Mouse (Mus musculus) limb, embryonic 10.5 days (tissue): Measurements from ENCODE around the gene Slc38a6. TPM values are rescaled to one million over a fixed set of nuclear protein-coding genes. Genes with fewer than 3 reads are reported as not detected.
A peak's percentile ranks its signal among the peaks of the same experiment; 100 is the strongest.

Experiments
- DNase-seq: peaks from one replicate; pipeline ENCODE4 v3.0.0-alpha.2; 2017; ENCODE audit warnings: low spot score
- H3K27ac ChIP-seq: fragments of 300-500 bp; sonication (generic); 2 replicates; pipeline ENCODE4 v1.5.1; 2016; ENCODE audit warnings: mild to moderate bottlenecking
- H3K27me3 ChIP-seq: fragments of 300-500 bp; sonication (generic); 2 replicates; pipeline ENCODE4 v1.6.1; 2016; ENCODE audit warnings: low read depth, mild to moderate bottlenecking; ENCODE audit not compliant: poor library complexity, severe bottlenecking
- H3K36me3 ChIP-seq: fragments of 300-500 bp; sonication (generic); 2 replicates; pipeline ENCODE4 v1.6.1; 2016; ENCODE audit warnings: mild to moderate bottlenecking, moderate library complexity
- H3K4me1 ChIP-seq: fragments of 300-500 bp; sonication (generic); 2 replicates; pipeline ENCODE4 v1.6.1; 2016
- H3K4me3 ChIP-seq: fragments of 300-500 bp; sonication (generic); 2 replicates; pipeline ENCODE4 v1.5.1; 2016; ENCODE audit warnings: mild to moderate bottlenecking, moderate library complexity
- H3K9me3 ChIP-seq: fragments of 300-500 bp; sonication (generic); replicated peaks from 2 replicates; pipeline ENCODE4 v1.6.1; 2016; ENCODE audit warnings: mild to moderate bottlenecking
- WGBS: fragments of 180-500 bp; shearing (Covaris S2); methylation state at CpG from one replicate; pipeline ENCODE4 v1.1.7; 2016; 5-methylcytosine and 5-hydroxymethylcytosine counted together
- polyA plus RNA-seq: library from polyadenylated mRNA; unstranded; fragments of >200 nt; fragmentation: Nextera tagmentation; extraction: Ambion mirVana; gene quantifications from 2 replicates; pipeline ENCODE4 v1.2.1, GENCODE M21; 2016

Gene Slc38a6
- polyA plus RNA-seq, 1 experiment from 2014 or later = 10.8 TPM

DNA sequence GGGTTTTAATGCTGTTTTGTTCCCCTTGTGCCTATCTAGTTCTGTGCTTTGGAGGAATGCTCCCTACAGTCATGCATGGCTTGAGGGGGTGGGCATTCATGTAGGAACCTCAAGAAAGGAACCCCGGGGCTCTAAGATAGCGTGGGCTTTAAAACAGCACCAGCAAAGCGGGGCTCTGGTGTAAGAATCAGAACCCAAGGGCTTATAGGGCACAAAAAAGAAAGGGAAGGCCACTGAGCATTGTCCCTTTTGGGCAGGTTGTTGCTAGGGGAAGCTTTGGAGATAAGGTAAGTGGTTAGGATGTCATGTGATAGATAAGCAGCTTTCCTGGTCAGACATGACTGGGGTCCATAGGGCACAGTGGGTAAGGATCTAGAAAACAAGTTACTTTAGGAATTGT lies 2.0 kb downstream of the Slc38a6 start:
- no peaks in the 10 kb centered on the region for H3K9me3 ChIP-seq
- H3K27me3 ChIP-seq = no peaks in the 10 kb centered on the region
- peaks cover 32% of the 10 kb centered on the region for H3K36me3 ChIP-seq
- WGBS = 97% methylated on average over 3 of the region's 3 CpGs
- no peak overlapping the region for H3K4me3 ChIP-seq
- peaks cover 21% of the 10 kb centered on the region for H3K4me1 ChIP-seq
- H3K27ac ChIP-seq = no peak overlapping the region
- DNase-seq = no peak

DNA sequence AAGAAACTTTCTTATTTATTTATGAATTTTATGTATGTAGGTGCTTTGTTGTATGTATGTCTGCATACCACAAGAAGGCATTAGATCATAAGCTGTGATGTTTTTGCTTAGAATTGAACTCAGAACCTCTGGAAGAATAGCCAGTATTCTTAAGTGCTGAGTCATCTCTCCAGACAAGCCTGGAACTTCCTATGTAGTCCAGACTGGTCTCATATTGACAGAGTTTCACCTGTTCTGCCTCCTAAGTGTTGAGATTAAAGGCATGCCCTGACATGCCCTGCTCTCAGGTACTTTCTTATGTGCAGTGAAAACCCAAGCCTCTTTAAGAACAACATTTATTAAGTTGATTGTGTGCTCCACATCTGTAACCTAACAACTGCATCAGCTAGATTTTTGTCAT lies 8.3 kb downstream of the Slc38a6 start:
- no peak for DNase-seq
- Histone ChIP-seq H3K9me3 (no peaks in the 10 kb centered on the region), H3K27me3 (no peaks in the 10 kb centered on the region), H3K4me1 (no peaks in the 10 kb centered on the region), H3K4me3 (no peak overlapping the region), H3K36me3 (peaks cover 36% of the 10 kb centered on the region), H3K27ac (no peak overlapping the region)

DNA sequence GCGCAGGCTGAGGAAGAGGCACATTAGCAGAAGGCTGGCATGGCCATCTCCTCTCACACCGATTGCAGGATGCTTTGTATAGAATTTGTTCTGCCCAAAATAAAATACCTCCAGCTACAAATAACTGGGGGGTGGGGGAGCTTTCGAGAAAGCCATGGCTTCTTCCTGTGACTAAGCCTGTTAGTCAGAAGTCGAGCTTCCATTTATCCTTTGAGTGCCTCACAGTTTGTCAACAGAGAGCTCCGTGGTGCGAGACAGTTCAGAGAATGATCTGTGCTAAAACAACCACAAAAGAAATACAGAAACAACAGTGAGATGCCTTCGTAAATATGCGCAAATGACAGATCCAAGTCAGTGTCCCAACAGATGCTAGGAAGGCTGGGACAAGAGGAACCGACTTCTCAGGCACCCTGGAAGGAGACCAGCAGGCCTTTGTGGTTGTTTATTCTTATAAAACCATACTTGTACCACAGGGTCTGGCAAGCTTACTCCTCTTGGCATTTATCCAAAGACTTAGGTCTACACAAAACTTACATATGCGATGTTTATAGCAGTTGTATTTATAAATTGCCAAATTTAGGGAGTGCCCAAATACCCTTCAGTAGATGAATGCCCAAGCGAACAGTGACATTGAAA lies 9.0 kb downstream of the Slc38a6 start:
- H3K27me3 ChIP-seq = no peaks in the 10 kb centered on the region
- DNase-seq = peak; percentile 23
- peaks cover 43% of the 10 kb centered on the region for H3K36me3 ChIP-seq
- 90% methylated on average over 11 of the region's 11 CpGs for WGBS
- no peak overlapping the region for H3K4me3 ChIP-seq
- no peak overlapping the region for H3K27ac ChIP-seq
- H3K9me3 ChIP-seq = no peaks in the 10 kb centered on the region
- H3K4me1 ChIP-seq = no peaks in the 10 kb centered on the region

DNA sequence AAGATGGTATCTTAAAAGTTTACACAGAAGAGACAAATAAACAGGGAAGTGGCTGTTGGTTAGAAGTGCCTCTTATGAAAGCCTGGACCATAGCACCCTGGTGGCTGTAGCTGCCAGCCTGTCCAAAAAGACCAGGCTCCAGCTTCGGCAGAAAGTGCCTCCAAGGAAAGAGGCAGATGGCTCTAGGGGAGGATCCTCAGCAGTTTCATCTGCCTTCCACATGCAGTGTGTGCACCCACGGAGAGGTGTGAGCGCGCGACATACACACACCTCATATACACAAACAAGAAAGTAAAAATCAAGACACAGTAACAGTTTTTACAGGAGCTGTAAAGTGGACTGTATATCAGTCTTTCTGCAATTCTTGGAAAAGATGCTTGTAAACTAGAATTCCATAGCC lies 12.0 kb downstream of the Slc38a6 start:
- H3K4me1 ChIP-seq = no peaks in the 10 kb centered on the region
- DNase-seq = no peak
- no peak overlapping the region for H3K27ac ChIP-seq
- H3K36me3 ChIP-seq = peaks cover 35% of the 10 kb centered on the region
- no peaks in the 10 kb centered on the region for H3K9me3 ChIP-seq
- H3K4me3 ChIP-seq = no peak overlapping the region
- no peaks in the 10 kb centered on the region for H3K27me3 ChIP-seq
- 94% methylated on average over 5 of the region's 5 CpGs for WGBS

DNA sequence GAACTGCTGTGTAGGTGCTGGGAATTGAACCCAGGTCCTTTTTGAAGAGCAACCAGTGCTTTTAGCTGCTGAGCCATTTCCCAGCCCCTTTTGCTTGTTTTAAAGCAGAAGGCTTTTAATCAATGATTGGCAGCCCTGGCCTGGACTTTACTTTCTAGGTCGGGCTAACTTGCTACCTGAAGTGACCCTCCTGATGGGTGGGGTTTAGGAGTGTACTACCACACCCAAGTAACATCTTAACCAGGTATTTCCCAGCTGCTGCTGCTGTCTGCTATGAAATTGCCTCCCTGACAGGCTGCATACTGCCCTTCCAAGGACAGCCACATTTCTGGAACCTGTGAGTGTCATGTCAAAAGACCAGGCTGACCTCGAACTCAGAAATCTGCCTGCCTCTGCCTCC lies 14.0 kb downstream of the Slc38a6 start:
- no peak overlapping the region for H3K27ac ChIP-seq
- 86% methylated on average over 2 of the region's 2 CpGs for WGBS

DNA sequence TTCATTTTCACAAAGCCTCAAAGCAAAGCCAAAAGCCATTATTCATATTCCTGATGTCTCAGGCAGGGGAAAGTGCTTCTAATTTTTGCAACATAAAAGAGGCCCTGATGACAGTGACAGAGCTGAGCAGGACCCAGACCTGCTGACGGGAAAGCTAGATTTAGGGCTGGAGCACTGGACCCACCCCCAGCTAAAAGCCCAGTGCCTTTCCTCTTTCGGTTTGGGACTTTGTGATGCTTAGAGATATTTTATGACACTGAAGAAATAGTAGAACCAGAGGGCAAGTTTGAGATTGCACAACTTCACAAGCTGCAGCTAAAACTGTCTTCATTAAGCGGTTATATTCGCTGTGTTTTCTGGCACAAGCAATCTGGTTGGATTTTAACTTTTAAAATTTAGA lies 18.1 kb downstream of the Slc38a6 start:
- no peak overlapping the region for H3K4me3 ChIP-seq
- H3K27me3 ChIP-seq = no peaks in the 10 kb centered on the region
- H3K36me3 ChIP-seq = peaks cover 17% of the 10 kb centered on the region
- no peak for DNase-seq
- no peak overlapping the region for H3K27ac ChIP-seq
- H3K9me3 ChIP-seq = no peaks in the 10 kb centered on the region
- no peaks in the 10 kb centered on the region for H3K4me1 ChIP-seq
- 81% methylated on average over 4 of the region's 4 CpGs for WGBS

More for the DNA sequence above, 14.0 kb downstream of the Slc38a6 start:
- DNase-seq = no peak
- Histone ChIP-seq H3K36me3 (peaks cover 20% of the 10 kb centered on the region), H3K4me1 (no peaks in the 10 kb centered on the region), H3K27me3 (no peaks in the 10 kb centered on the region), H3K4me3 (no peak overlapping the region), H3K9me3 (no peaks in the 10 kb centered on the region)

DNA sequence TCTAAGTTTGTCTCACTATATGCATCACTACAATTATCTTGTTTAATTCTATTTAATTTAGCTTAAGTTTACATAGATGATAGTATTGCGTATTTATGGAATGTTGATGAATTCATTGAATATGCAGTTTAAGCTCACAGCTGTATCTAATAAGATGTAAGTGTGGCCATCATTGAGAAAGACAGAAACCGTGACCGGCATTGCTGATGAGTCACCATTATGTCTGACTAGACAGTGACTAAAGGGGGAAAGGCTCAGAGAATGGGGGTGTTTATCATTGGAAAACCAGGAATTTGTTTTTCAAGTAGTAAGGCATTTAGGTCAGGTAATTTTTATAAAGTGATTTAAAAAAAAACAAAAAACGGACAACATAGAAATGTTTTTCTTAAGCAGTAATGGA lies 21.2 kb downstream of the Slc38a6 start:
- no peaks in the 10 kb centered on the region for H3K9me3 ChIP-seq
- no peaks in the 10 kb centered on the region for H3K27me3 ChIP-seq
- no peak overlapping the region for H3K4me3 ChIP-seq
- H3K27ac ChIP-seq = no peak overlapping the region
- no peaks in the 10 kb centered on the region for H3K4me1 ChIP-seq
- DNase-seq = no peak
- H3K36me3 ChIP-seq = peaks cover 18% of the 10 kb centered on the region
- WGBS = 94% methylated on average over 4 of the region's 4 CpGs

DNA sequence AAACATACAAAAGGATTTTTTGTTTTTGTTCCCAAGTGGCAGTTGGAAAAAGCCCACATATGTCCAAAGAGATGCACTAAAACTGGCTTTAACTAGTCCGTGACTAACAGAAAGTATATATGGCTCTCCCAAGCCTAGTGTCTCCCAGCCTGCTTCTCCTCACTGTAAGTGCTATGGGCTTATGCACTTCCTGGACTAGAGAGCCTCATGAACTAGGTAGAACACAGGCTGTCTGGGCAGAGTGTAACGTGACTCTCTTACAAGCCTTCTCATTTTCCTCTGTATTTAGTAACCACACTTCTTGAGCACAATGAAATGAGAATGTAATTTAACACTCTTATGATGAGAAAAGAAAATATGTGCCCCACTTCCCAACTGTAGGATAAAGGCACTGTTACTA lies 22.1 kb downstream of the Slc38a6 start:
- DNase-seq = no peak
- Histone ChIP-seq H3K4me3 (no peak overlapping the region), H3K9me3 (no peaks in the 10 kb centered on the region), H3K36me3 (peaks cover 13% of the 10 kb centered on the region), H3K27ac (no peak overlapping the region), H3K4me1 (no peaks in the 10 kb centered on the region), H3K27me3 (no peaks in the 10 kb centered on the region)
- WGBS = 94% methylated on average over 2 of the region's 2 CpGs

DNA sequence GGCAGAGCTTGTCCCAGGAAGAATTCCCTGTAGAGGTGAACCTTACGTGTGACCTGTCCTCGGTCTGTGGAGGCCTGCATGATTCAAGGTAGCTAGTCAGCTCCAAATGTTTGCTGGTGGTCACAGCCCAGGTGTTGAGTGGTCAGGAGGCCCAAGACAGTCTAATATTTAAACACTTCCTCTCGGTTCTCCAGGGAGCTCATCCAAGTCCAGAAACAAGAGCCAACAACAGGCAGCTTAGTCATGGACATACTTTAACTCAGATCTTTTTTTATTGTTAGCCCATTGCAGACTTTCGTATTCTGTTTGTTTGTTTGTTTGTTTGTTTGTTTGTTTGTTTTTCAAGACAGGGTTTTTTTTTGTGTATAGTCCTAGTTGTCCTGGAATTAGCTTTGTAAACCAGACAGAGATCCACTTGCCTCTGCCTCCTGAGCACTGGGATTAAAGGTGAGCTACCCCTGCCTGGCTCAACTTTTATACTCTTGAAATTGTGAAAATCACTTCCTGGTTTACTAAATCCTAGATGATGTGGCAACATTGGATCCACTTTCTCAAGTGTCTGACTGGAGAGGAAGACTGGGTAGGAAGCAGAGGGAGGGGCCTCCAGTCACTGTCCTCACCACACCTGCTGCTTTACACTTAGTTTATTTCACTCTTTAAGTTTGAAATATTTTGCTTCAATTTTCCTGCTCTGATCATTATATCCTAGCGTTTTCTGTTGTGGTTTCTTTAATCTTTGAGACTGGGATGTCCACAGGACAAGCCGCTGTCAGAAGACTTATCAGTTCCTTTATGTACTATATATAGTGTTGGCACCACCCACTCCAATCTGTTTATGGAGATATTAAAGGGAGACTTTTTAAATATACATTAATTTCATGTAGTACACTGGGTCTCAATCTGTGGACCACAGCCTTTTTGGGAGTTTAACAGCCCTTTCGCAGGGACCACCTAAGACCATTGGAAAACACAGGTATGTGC lies 31.4 kb downstream of the Slc38a6 start:
- H3K36me3 ChIP-seq = peaks cover 13% of the 10 kb centered on the region
- H3K27ac ChIP-seq = no peak overlapping the region
- H3K4me1 ChIP-seq = peaks cover 7% of the 10 kb centered on the region; the same call in 1 of the 2 replicates
- H3K9me3 ChIP-seq = no peaks in the 10 kb centered on the region
- no peak overlapping the region for H3K4me3 ChIP-seq
- H3K27me3 ChIP-seq = no peaks in the 10 kb centered on the region
- 92% methylated on average over 7 of the region's 7 CpGs for WGBS
- DNase-seq = no peak

DNA sequence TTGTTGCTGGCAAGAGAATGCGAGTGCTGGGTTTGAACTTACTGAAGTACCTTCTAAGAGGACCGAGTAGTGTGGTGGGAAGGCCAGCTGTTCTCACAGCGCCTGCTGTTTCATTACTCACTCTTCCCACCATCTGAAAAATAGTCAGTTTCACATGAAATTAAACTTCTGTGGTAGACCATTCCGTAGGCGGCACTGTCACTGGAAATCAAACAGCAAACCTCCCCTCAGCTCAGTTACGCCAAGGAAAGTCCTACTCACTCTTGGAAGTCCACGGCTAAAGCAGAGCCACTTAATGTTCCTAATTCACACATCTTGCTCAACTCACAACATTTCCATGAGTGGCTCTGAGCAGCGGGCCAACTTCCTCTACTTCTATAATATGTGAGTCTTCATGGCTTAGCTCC lies 37.6 kb downstream of the Slc38a6 start:
- H3K9me3 ChIP-seq = no peaks in the 10 kb centered on the region
- H3K27me3 ChIP-seq = no peaks in the 10 kb centered on the region
- no peak overlapping the region for H3K27ac ChIP-seq
- H3K4me1 ChIP-seq = peaks cover 23% of the 10 kb centered on the region
- DNase-seq = no peak
- 0 out of 2 replicates have a peak, but pooled peaks cover 4% of the 10 kb centered on the region for H3K36me3 ChIP-seq
- no peak overlapping the region for H3K4me3 ChIP-seq
- WGBS = 93% methylated on average over 8 of the region's 8 CpGs

DNA sequence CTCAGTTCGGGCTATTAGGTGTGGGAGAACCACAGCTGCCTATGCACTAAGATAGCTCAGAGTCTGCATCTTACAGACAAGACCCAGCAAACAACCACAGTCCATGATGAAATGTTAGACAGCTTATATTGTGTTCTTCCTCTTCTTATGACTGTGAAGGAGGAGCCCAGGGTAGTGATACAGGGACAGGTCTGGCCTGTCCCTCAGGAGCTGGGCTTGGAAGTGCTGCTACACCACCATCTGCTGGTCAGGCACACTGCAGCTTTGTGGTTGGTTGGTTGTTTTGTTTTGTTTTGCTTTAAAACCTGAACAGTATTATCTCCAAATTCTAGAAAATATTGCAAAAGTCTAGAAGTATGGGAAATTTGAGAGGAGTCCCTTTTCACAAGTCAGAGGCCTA lies 38.2 kb downstream of the Slc38a6 start:
- Histone ChIP-seq H3K4me1 (peaks cover 23% of the 10 kb centered on the region), H3K4me3 (no peak overlapping the region), H3K27ac (no peak overlapping the region), H3K9me3 (no peaks in the 10 kb centered on the region), H3K36me3 (0 out of 2 replicates have a peak, but pooled peaks cover 4% of the 10 kb centered on the region), H3K27me3 (no peaks in the 10 kb centered on the region)
- DNase-seq = no peak
- 89% methylated on average over 1 of the region's 1 CpGs for WGBS

DNA sequence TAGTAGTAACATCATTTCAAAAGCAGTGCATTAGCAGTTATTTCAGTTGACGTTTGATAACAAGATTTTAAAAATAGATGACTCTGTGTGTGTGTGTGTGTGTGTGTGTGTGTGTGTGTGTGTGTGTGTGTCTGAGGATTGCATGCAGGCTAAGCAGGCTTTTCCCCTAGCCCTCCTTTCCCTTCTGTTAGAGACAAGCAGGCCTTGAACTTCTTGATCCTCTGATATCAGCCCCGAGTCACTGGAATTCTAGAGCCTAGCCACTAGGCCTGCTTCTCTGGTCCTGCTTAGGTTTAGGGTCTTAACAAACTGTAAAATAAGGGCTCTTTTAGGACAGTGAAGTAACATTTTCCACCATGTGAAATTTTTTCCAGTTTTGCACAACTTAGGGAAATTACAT lies 38.6 kb downstream of the Slc38a6 start:
- H3K4me1 ChIP-seq = peaks cover 23% of the 10 kb centered on the region

DNA sequence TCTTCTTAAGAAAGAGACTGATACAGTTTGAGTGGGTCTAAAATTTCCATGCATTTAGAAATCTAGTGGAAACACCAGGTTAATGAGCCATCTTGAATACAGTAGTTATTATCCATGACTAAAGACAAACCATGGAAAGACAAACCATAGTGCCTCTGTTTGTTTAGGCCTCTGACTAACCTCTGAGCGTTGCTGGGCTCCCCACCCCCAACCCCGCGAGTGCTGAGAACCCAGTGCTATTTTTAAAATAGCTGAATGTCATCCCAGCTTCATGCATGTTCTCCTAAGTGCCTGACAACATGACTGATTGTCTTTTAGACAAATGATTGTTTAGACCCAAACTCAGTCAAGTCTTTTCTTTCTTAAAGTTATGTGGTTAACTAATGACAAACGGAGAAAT lies 39.0 kb downstream of the Slc38a6 start:
- H3K4me3 ChIP-seq = no peak overlapping the region
- H3K36me3 ChIP-seq = 0 out of 2 replicates have a peak, but pooled peaks cover 2% of the 10 kb centered on the region
- peaks cover 24% of the 10 kb centered on the region for H3K4me1 ChIP-seq
- no peak for DNase-seq
- WGBS = 66% methylated on average over 4 of the region's 4 CpGs
- H3K9me3 ChIP-seq = no peaks in the 10 kb centered on the region
- no peaks in the 10 kb centered on the region for H3K27me3 ChIP-seq
- H3K27ac ChIP-seq = no peak overlapping the region

More for the DNA sequence above, 38.6 kb downstream of the Slc38a6 start:
- DNase-seq = no peak
- 61% methylated on average over 2 of the region's 2 CpGs for WGBS
- H3K9me3 ChIP-seq = no peaks in the 10 kb centered on the region
- no peak overlapping the region for H3K4me3 ChIP-seq
- no peaks in the 10 kb centered on the region for H3K27me3 ChIP-seq
- H3K36me3 ChIP-seq = 0 out of 2 replicates have a peak, but pooled peaks cover 4% of the 10 kb centered on the region
- no peak overlapping the region for H3K27ac ChIP-seq
